ENCODE assay signal across 17 mouse cellular contexts in the genomic region with DNA sequence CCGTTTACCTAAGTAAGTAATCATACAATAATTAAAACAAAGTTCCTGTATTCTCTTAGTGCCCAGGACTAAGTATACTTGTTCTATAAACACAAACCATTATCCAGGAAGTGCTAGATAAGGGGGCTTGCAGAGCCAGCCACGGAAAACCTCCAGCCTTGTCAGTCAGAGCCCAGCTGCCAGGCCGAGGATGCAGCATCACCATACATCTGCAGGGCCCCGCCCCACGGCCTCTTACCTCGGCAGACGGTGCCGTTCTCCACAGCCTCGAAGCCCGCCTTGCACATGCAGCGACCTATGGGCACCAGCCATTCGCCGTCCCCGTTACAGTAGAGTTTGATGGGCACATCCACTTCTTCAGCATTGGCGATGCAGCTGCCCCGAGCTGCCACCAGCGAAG.
"Had no signal": no experiment of that assay in that cellular context is flagged by ENCODE, and none has a peak within 500 bp of the region (broad histone marks: within the 10 kb centered on the region; RNA-seq: fewer than 3 reads in every experiment).

No protein-coding gene starts in this region.

- H3K4me3 ChIP-seq: left cerebral cortex, adult 2 months; liver, embryonic 13.5 days; midbrain, embryonic 12.5 days; myocyte; neural tube, embryonic 13.5 days had no signal

- H3K9ac ChIP-seq: liver, embryonic 13.5 days; midbrain, embryonic 12.5 days; neural tube, embryonic 13.5 days had no signal

- DNase-seq: kidney, adult 2 months; kidney, postnatal 36 days; layer of hippocampus, postnatal 36 days; liver, embryonic 13.5 days; lung, adult 2 months; lung, postnatal 14 days; lung, postnatal 4 days; retina, postnatal 1 day; right cerebral cortex, postnatal 25 days; spleen, adult 18-20 months; thymus, postnatal 25 days had no signal

- H3K4me1 ChIP-seq: liver, embryonic 13.5 days had no signal

- ATAC-seq: midbrain, embryonic 16.5 days had no signal

- H3K27ac ChIP-seq: kidney, postnatal 0 days; left cerebral cortex, adult 2 months; liver, embryonic 13.5 days; midbrain, embryonic 12.5 days; neural tube, embryonic 13.5 days had no signal

- H3K27me3 ChIP-seq: liver, embryonic 13.5 days; midbrain, embryonic 12.5 days; neural tube, embryonic 13.5 days had no signal

- H3K36me3 ChIP-seq: liver, embryonic 13.5 days had no signal

- H3K9me3 ChIP-seq: liver, embryonic 13.5 days; neural tube, embryonic 13.5 days had no signal
